Mouse (Mus musculus): Measurements from ENCODE around the gene Rapgef1. TPM values are rescaled to one million over a fixed set of nuclear protein-coding genes. Genes with fewer than 3 reads are reported as not detected.

Gene Rapgef1
- polyA plus RNA-seq, 1 experiment: 44.3 TPM

- no peak for TF ChIP-seq GATA1 (IDR thresholded peaks at IDR 0.05; ENCODE audit: low read length)
Observed at GRCm38 (mm10) chr2:29648956-29649794, 29.7 kb downstream of the Rapgef1 start.

GRCm38 (mm10) chr2:29649795-29650457 lies 30.4 kb downstream of the Rapgef1 start:
- TF ChIP-seq GATA1 (IDR thresholded peaks at IDR 0.05; ENCODE audit: low read length): no peak

- no peak for TF ChIP-seq GATA1 (IDR thresholded peaks at IDR 0.05; ENCODE audit: low read length)
Observed at GRCm38 (mm10) chr2:29651876-29652275, 32.4 kb downstream of the Rapgef1 start.

GRCm38 (mm10) chr2:29655433-29655832 lies 35.9 kb downstream of the Rapgef1 start:
- TF ChIP-seq GATA1 (IDR thresholded peaks at IDR 0.05; ENCODE audit: low read length): no peak

GRCm38 (mm10) chr2:29656095-29656494 lies 36.6 kb downstream of the Rapgef1 start:
- TF ChIP-seq GATA1 (IDR thresholded peaks at IDR 0.05; ENCODE audit: low read length): no peak

GRCm38 (mm10) chr2:29657089-29657488 lies 37.6 kb downstream of the Rapgef1 start:
- no peak for TF ChIP-seq GATA1 (IDR thresholded peaks at IDR 0.05; ENCODE audit: low read length)

GRCm38 (mm10) chr2:29661751-29662191 lies 42.3 kb downstream of the Rapgef1 start:
- TF ChIP-seq GATA1 (IDR thresholded peaks at IDR 0.05; ENCODE audit: low read length): no peak

- TF ChIP-seq GATA1 (IDR thresholded peaks at IDR 0.05; ENCODE audit: low read length): no peak
Observed at GRCm38 (mm10) chr2:29663260-29663877, 43.8 kb downstream of the Rapgef1 start.

- TF ChIP-seq GATA1 (IDR thresholded peaks at IDR 0.05; ENCODE audit: low read length): no peak
Observed at GRCm38 (mm10) chr2:29665421-29665820, 45.9 kb downstream of the Rapgef1 start.

- TF ChIP-seq GATA1 (IDR thresholded peaks at IDR 0.05; ENCODE audit: low read length): no peak
Observed at GRCm38 (mm10) chr2:29666589-29666988, 47.1 kb downstream of the Rapgef1 start.

- TF ChIP-seq GATA1 (IDR thresholded peaks at IDR 0.05; ENCODE audit: low read length): no peak
Observed at GRCm38 (mm10) chr2:29667109-29667508, 47.6 kb downstream of the Rapgef1 start.

- no peak for TF ChIP-seq GATA1 (IDR thresholded peaks at IDR 0.05; ENCODE audit: low read length)
Observed at GRCm38 (mm10) chr2:29668011-29668691, 48.6 kb downstream of the Rapgef1 start.

GRCm38 (mm10) chr2:29668963-29669362 lies 49.4 kb downstream of the Rapgef1 start:
- TF ChIP-seq GATA1 (IDR thresholded peaks at IDR 0.05; ENCODE audit: low read length): no peak

GRCm38 (mm10) chr2:29669711-29670110 lies 50.2 kb downstream of the Rapgef1 start:
- TF ChIP-seq GATA1 (IDR thresholded peaks at IDR 0.05; ENCODE audit: low read length): no peak

GRCm38 (mm10) chr2:29670231-29670991 lies 50.9 kb downstream of the Rapgef1 start:
- TF ChIP-seq GATA1 (IDR thresholded peaks at IDR 0.05; ENCODE audit: low read length): no peak
